ENCODE assay signal across 7 mouse cellular contexts in genomic region chr5:110448436-110449134, GRCm38 (mm10). TPM values are rescaled to one million over a fixed set of nuclear protein-coding genes. Genes with fewer than 3 reads are reported as not detected.
DNase-seq lines count a peak whose midpoint lies in the region; ATAC-seq lines count a peak whose summit lies in the region.

Gene Fbrsl1, minus strand, starts transcription at chr5:110448503.

- H3K4me1 ChIP-seq in intestine, embryonic 16.5 days (ENCODE audit: control insufficient read depth, insufficient read depth, low read length): peaks cover 15% of the 10 kb centered on the region
- H3K4me1 ChIP-seq in midbrain, embryonic 11.5 days (ENCODE audit: control insufficient read depth, insufficient read depth, low read length): peaks cover 14% of the 10 kb centered on the region

- intact Hi-C loops in left cerebral cortex, postnatal 36 days (cut with DNase I): no loop called here

- H3K9me3 ChIP-seq in intestine, embryonic 16.5 days (ENCODE audit: control insufficient read depth, low read length): no peaks in the 10 kb centered on the region
- H3K9me3 ChIP-seq in midbrain, embryonic 11.5 days (ENCODE audit: control insufficient read depth, low read length): no peaks in the 10 kb centered on the region

- no peaks in the 10 kb centered on the region for H3K27me3 ChIP-seq in intestine, embryonic 16.5 days (replicated peaks; ENCODE audit: control insufficient read depth, insufficient read depth, low read length)
- H3K27me3 ChIP-seq in midbrain, embryonic 11.5 days (ENCODE audit: control insufficient read depth, insufficient read depth, low read length): no peaks in the 10 kb centered on the region

- peak; percentile 97 for DNase-seq in adrenal gland, adult 8-10 months
- peak; percentile 99 for DNase-seq in embryo, embryonic 9.5 days (ENCODE audit: extremely low spot score)
- DNase-seq in gastrocnemius, postnatal 4 days (ENCODE audit: low spot score in 2 of 2): peak; percentile 84 to 93
- DNase-seq in left cerebral cortex, postnatal 36 days (ENCODE audit: low spot score in 2 of 2): peak; percentile 90 to 92
- DNase-seq in midbrain, embryonic 11.5 days (ENCODE audit: low spot score, missing footprints): peak; percentile 99
- DNase-seq in skeletal muscle tissue, adult 2 months (ENCODE audit: low read depth, low spot score): peak; percentile 95

- H3K4me3 ChIP-seq in intestine, embryonic 16.5 days (ENCODE audit: low read length): peak within 1 kb of the TSS; percentile 89
- peak within 1 kb of the TSS; percentile 82 for H3K4me3 ChIP-seq in midbrain, embryonic 11.5 days (ENCODE audit: low read depth, low read length)

- peak within 1 kb of the TSS; percentile 92 for H3K9ac ChIP-seq in intestine, embryonic 16.5 days (ENCODE audit: low read depth, low read length)
- peak within 1 kb of the TSS; percentile 87 for H3K9ac ChIP-seq in midbrain, embryonic 11.5 days (ENCODE audit: low read length)

- peak within 1 kb of the TSS; percentile 92 for H3K4me2 ChIP-seq in intestine, embryonic 16.5 days (ENCODE audit: low read depth, low read length)
- H3K4me2 ChIP-seq in midbrain, embryonic 11.5 days: peak within 1 kb of the TSS; percentile 99

- H3K36me3 ChIP-seq in intestine, embryonic 16.5 days (ENCODE audit: control insufficient read depth, insufficient read depth, low read length): no peaks in the 10 kb centered on the region
- H3K36me3 ChIP-seq in midbrain, embryonic 11.5 days (ENCODE audit: control insufficient read depth, insufficient read depth, low read length): no peaks in the 10 kb centered on the region

- ATAC-seq in intestine, embryonic 16.5 days: peak; percentile 98
- ATAC-seq in midbrain, embryonic 11.5 days (ENCODE audit: low FRiP score): peak; percentile 98

- WGBS in intestine, embryonic 16.5 days: 1% methylated on average over 45 of the region's 46 CpGs
- WGBS in midbrain, embryonic 11.5 days: 1% methylated on average over 36 of the region's 46 CpGs

- H3K27ac ChIP-seq in intestine, embryonic 16.5 days (ENCODE audit: low read length): peak within 1 kb of the TSS; percentile 82
- H3K27ac ChIP-seq in midbrain, embryonic 11.5 days (ENCODE audit: low read depth, low read length): no peak within 1 kb of the TSS

RNA-seq across cellular contexts. Expression of gene Fbrsl1, which starts in this region (rescaled TPM):
- total RNA-seq in adrenal gland, adult 8-10 months (2022): 10 to 100 TPM; 62.7 to 87.3 (median 75.5) TPM
- total RNA-seq in gastrocnemius, postnatal 4 days (2021): 10 to 100 TPM; 42.7 to 45.7 TPM
- 4.3 TPM in 2 replicates for polyA plus RNA-seq in intestine, embryonic 16.5 days (2015; fragmentation: Nextera tagmentation; extraction: Ambion mirVana)
- 10 to 100 TPM; 75.2 to 82.6 TPM for total RNA-seq in left cerebral cortex, postnatal 36 days (2021)
- polyA plus RNA-seq in midbrain, embryonic 11.5 days (2014; fragmentation: Nextera tagmentation; extraction: Ambion mirVana): 11.3 and 14.9 TPM in 2 replicates
